Mouse (Mus musculus) liver, adult 2 months (tissue): ENCODE results near the gene Rap2a.
A peak's percentile ranks its signal among the peaks of the same experiment; 100 is the strongest.

Source experiments
- CTCF ChIP-seq: fragments of 200-500 bp; IDR thresholded peaks from 2 replicates; pipeline ENCODE4 v1.5.1; 2011; ENCODE audit warnings: low read depth, low read length, control low read depth
- POLR2A ChIP-seq: fragments of 200-500 bp; IDR thresholded peaks from 2 replicates; pipeline ENCODE4 v1.6.1; 2011; ENCODE audit warnings: low read length, control low read depth; ENCODE audit not compliant: insufficient read depth; ENCODE audit errors: extremely low read depth

GRCm38 (mm10) chr14:120477982-120478568 is at the start of gene Rap2a:
- no peak for TF ChIP-seq CTCF
- peak; percentile 52; the same call in 1 of the 2 replicates for TF ChIP-seq POLR2A
